Mouse (Mus musculus) liver, adult 2 months (tissue): ENCODE data around the gene Pop4.

Source experiments
- CTCF ChIP-seq: fragments of 200-500 bp; IDR thresholded peaks from 2 replicates; pipeline ENCODE4 v1.5.1; 2011; ENCODE audit warnings: low read depth, low read length, control low read depth
- POLR2A ChIP-seq: fragments of 200-500 bp; IDR thresholded peaks from 2 replicates; pipeline ENCODE4 v1.6.1; 2011; ENCODE audit warnings: low read length, control low read depth; ENCODE audit not compliant: insufficient read depth; ENCODE audit errors: extremely low read depth

DNA sequence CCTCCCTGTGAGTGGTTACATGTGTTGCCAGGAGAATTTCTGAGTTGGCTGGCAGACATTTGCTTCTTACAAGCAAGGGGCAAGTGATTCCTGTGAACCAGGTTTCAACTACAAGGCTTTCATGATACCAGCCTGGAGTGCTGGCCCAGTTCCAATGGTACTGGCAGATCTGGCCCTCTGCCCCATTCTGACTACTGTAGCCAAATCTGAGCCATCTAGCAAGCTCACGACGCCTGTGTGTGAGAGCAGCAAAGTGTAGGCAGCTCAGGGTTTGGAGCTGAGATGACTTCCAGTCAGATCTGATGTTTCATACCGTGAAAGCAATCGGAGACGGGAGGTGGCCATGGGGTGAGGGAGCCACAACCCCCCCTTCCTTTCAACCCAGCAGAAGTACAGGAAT is 8.8 kb downstream of the Pop4 start:
- TF ChIP-seq CTCF (no peak), POLR2A (no peak)
